Mouse (Mus musculus): Measurements from ENCODE around the gene Doxl2.

DNA sequence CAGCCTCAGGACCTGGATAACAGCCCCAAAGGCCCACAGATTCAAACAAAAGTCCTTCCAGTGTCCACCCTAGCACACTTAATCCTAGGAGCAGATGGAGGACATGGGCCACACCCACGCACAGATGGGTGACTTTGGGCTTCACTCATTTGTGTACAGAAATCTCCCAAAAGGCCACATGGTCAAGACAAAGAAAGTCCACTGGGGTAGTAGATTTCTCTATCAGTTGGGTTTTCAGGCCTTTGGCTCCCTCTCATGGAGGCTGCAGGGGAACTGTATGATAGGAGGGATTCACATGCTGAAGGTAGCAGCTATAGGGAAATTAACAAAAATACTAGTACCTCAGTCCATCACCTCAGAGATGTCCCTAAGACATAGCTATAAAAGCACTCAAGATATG is 16.7 kb upstream of the Doxl2 start:
- TF ChIP-seq CTCF (IDR thresholded peaks at IDR 0.05; ENCODE audit: insufficient read depth, low read depth, low read length) (no peak), POLR2A (IDR thresholded peaks at IDR 0.05; ENCODE audit: insufficient read depth, low read depth, low read length) (no peak)

Data from olfactory bulb, adult 2 months (tissue).